Mouse (Mus musculus) ES-E14 (cell line): ENCODE measurements around the gene S100a7a.

Experiments used
- MAFK ChIP-seq: IDR thresholded peaks from 2 replicates; pipeline ENCODE4 v1.6.1; 2014; ENCODE audit warnings: mild to moderate bottlenecking, low read depth, low read length, inconsistent platforms; ENCODE audit not compliant: insufficient read depth
- ZC3H11A ChIP-seq: IDR thresholded peaks from 2 replicates; pipeline ENCODE4 v1.6.1; 2012; ENCODE audit warnings: low read depth, mild to moderate bottlenecking, inconsistent platforms, low read length, borderline replicate concordance

DNA sequence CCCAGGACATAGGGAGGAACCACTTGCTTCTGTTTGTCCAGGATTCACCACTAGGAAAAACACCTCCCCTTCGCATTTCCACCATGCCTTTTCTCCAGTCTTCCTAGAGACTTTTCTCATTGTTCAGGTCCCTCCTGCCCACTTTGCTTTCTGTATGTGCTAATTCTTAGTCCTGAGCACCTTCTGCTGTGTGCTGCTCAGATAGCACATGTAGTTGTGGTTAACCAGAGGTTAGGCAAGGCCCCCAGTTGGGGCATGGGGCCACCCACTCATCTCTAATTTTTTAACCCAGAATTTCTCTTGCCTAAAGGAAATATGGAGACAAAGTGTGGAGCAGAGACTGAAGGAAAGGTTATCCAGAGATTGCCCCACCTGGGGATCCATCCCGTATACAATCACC lies 48.4 kb downstream of the S100a7a start:
- TF ChIP-seq MAFK (no peak), ZC3H11A (no peak)
